Mouse (Mus musculus) myocyte (in vitro differentiated cells): ENCODE data around the gene Wfdc6a.

Experiments
- CEBPB ChIP-seq: IDR thresholded peaks from 2 replicates; pipeline ENCODE4 v1.6.1; 2011; ENCODE audit warnings: mild to moderate bottlenecking, moderate library complexity; ENCODE audit not compliant: poor library complexity, insufficient read depth, severe bottlenecking
- E2F4 ChIP-seq: IDR thresholded peaks from one replicate; pipeline ENCODE4 v1.6.1; 2011; ENCODE audit warnings: mild to moderate bottlenecking, control low read depth, moderate library complexity; ENCODE audit not compliant: insufficient read depth
- MAX ChIP-seq: IDR thresholded peaks from one replicate; pipeline ENCODE4 v1.6.1; 2011; ENCODE audit warnings: low read depth, mild to moderate bottlenecking, control low read depth
- MYOD1 ChIP-seq, 3 experiments: IDR thresholded peaks; one replicate each; pipeline ENCODE4 v1.6.1; 2011; ENCODE audit warnings: control low read depth in 2 of 3, low read depth in 2 of 3, mild to moderate bottlenecking in 2 of 3, moderate library complexity in 1 of 3; ENCODE audit not compliant: insufficient read length in 2 of 3, control insufficient read depth in 1 of 3
- MYOG ChIP-seq, 3 experiments: IDR thresholded peaks; one replicate each; pipeline ENCODE4 v1.6.1; 2011; ENCODE audit warnings: control low read depth in 2 of 3, low read depth in 2 of 3, mild to moderate bottlenecking in 2 of 3; ENCODE audit not compliant: insufficient read length in 2 of 3, control insufficient read depth in 1 of 3, insufficient read depth in 1 of 3
- POLR2A ChIP-seq: IDR thresholded peaks from one replicate; pipeline ENCODE4 v1.6.1; 2011; ENCODE audit warnings: low read depth, mild to moderate bottlenecking, control low read depth, moderate library complexity; ENCODE audit not compliant: insufficient read length
- POLR2AphosphoS2 ChIP-seq: IDR thresholded peaks from one replicate; pipeline ENCODE4 v1.6.1; 2011; ENCODE audit warnings: low read depth, control low read depth; ENCODE audit not compliant: insufficient read length
- REST ChIP-seq: IDR thresholded peaks from one replicate; pipeline ENCODE4 v1.6.1; 2011; ENCODE audit warnings: mild to moderate bottlenecking, control low read depth, moderate library complexity; ENCODE audit not compliant: insufficient read depth, insufficient read length
- SRF ChIP-seq: IDR thresholded peaks from one replicate; pipeline ENCODE4 v1.6.1; 2011; ENCODE audit warnings: low read depth; ENCODE audit not compliant: control insufficient read depth, insufficient read length
- TCF12 ChIP-seq: IDR thresholded peaks from one replicate; pipeline ENCODE4 v1.6.1; 2011; ENCODE audit warnings: mild to moderate bottlenecking, control low read depth; ENCODE audit not compliant: poor library complexity, insufficient read depth, severe bottlenecking
- TCF3 ChIP-seq: IDR thresholded peaks from one replicate; pipeline ENCODE4 v1.6.1; 2011; ENCODE audit warnings: low read depth, control low read depth; ENCODE audit not compliant: insufficient read length
- USF1 ChIP-seq: IDR thresholded peaks from one replicate; pipeline ENCODE4 v1.6.1; 2011; ENCODE audit warnings: low read depth, mild to moderate bottlenecking, control low read depth, moderate library complexity

DNA sequence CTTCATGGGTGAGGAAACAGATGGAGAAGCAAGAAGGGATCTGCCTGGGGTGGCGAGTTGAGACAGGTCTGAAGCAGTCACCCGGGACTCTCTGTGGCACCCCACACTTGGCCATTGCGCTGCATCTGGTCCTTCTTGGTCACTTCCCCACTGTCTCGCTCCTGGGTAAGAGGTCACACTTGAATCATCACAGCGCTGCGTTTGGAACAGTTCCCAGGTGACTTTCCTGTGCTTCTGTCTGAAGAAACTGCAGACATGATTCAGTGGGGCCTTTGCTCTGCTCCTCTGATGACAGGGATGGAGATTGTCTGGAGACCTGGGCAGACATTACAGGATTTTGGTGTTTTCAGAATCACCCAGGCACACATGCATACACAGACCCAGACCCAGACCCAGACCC lies 23.5 kb upstream of the Wfdc6a start:
- TF ChIP-seq MAX (no peak), USF1 (no peak), REST (no peak), CEBPB (no peak), POLR2A (no peak), POLR2AphosphoS2 (no peak), TCF12 (no peak), E2F4 (no peak), SRF (no peak), MYOG (IDR thresholded peaks at IDR 0.05; ENCODE audit: control insufficient read depth in 1 of 3, insufficient read depth in 1 of 3, insufficient read length in 2 of 3, low read depth in 2 of 3) (no peak), TCF3 (no peak), MYOD1 (IDR thresholded peaks at IDR 0.05; ENCODE audit: control insufficient read depth in 1 of 3, insufficient read length in 2 of 3, low read depth in 2 of 3) (no peak)
